Mouse (Mus musculus): Measurements from ENCODE around the gene Mut. TPM values are rescaled to one million over a fixed set of nuclear protein-coding genes. Genes with fewer than 3 reads are reported as not detected.
A peak's percentile ranks its signal among the peaks of the same experiment; 100 is the strongest.

Mut gene
- polyA plus RNA-seq, 1 experiment from 2014 or later: 50.9 TPM

GRCm38 (mm10) chr17:40914250-40914649 lies 20.2 kb upstream of the Mut start, which contains the start of gene Glyatl3:
Glyatl3 (minus strand) TSS chr17:40914350.
- H3K4me3 ChIP-seq (ENCODE audit: low read length): no peak within 1 kb of the TSS
- H3K9me3 ChIP-seq (replicated peaks; ENCODE audit: control insufficient read depth, low read length): no peaks in the 10 kb centered on the region
- no peaks in the 10 kb centered on the region for H3K4me1 ChIP-seq (ENCODE audit: control insufficient read depth, insufficient read depth, low read length)
- no peaks in the 10 kb centered on the region for H3K36me3 ChIP-seq (ENCODE audit: control insufficient read depth, insufficient read depth)
- H3K27me3 ChIP-seq (ENCODE audit: control insufficient read depth, insufficient read depth, low read length): no peaks in the 10 kb centered on the region
- WGBS: 83% methylated on average over 2 of the region's 2 CpGs
- no peak for ATAC-seq (replicated peaks; ENCODE audit: extremely low read depth, insufficient read depth, low FRiP score)
- H3K27ac ChIP-seq (ENCODE audit: low read length): no peak within 1 kb of the TSS
- no peak within 1 kb of the TSS for H3K4me2 ChIP-seq (ENCODE audit: low read depth, low read length)
- no peak within 1 kb of the TSS for H3K9ac ChIP-seq (ENCODE audit: low read length)

- H3K4me1 ChIP-seq (ENCODE audit: control insufficient read depth, insufficient read depth, low read length): no peaks in the 10 kb centered on the region
- no peaks in the 10 kb centered on the region for H3K36me3 ChIP-seq (ENCODE audit: control insufficient read depth, insufficient read depth)
- WGBS: 84% methylated on average over 1 of the region's 2 CpGs
- H3K27me3 ChIP-seq (ENCODE audit: control insufficient read depth, insufficient read depth, low read length): no peaks in the 10 kb centered on the region
- ATAC-seq (replicated peaks; ENCODE audit: extremely low read depth, insufficient read depth, low FRiP score): no peak
- H3K9ac ChIP-seq (ENCODE audit: low read length): no peak overlapping the region
- H3K4me3 ChIP-seq (ENCODE audit: low read length): no peak overlapping the region
- H3K27ac ChIP-seq (ENCODE audit: low read length): no peak overlapping the region
- no peak overlapping the region for H3K4me2 ChIP-seq (ENCODE audit: low read depth, low read length)
- no peaks in the 10 kb centered on the region for H3K9me3 ChIP-seq (replicated peaks; ENCODE audit: control insufficient read depth, low read length)
Observed at GRCm38 (mm10) chr17:40915499-40915898, 19.0 kb upstream of the Mut start.

- Histone ChIP-seq H3K4me3 (ENCODE audit: low read length) (peak overlapping the region; percentile 87), H3K27me3 (ENCODE audit: control insufficient read depth, insufficient read depth, low read length) (no peaks in the 10 kb centered on the region), H3K9ac (ENCODE audit: low read length) (peak overlapping the region; percentile 70), H3K9me3 (replicated peaks; ENCODE audit: control insufficient read depth, low read length) (no peaks in the 10 kb centered on the region), H3K4me1 (ENCODE audit: control insufficient read depth, insufficient read depth, low read length) (peaks cover 6% of the 10 kb centered on the region), H3K27ac (ENCODE audit: low read length) (peak overlapping the region; percentile 99; the same call in 1 of the 2 replicates), H3K4me2 (ENCODE audit: low read depth, low read length) (peak overlapping the region; percentile 82), H3K36me3 (ENCODE audit: control insufficient read depth, insufficient read depth) (peaks cover 9% of the 10 kb centered on the region)
- 3% methylated on average over 14 of the region's 14 CpGs for WGBS
- ATAC-seq (replicated peaks; ENCODE audit: extremely low read depth, insufficient read depth, low FRiP score): no peak
Observed at GRCm38 (mm10) chr17:40933985-40934384, 500 bp upstream of the Mut start.

- no peaks in the 10 kb centered on the region for H3K4me1 ChIP-seq (ENCODE audit: control insufficient read depth, insufficient read depth, low read length)
- WGBS: 77% methylated on average over 3 of the region's 3 CpGs
Observed at GRCm38 (mm10) chr17:40948518-40948917, 14.0 kb downstream of the Mut start.

GRCm38 (mm10) chr17:40977914-40978313 lies 43.4 kb downstream of the Mut start:
- ATAC-seq (replicated peaks; ENCODE audit: extremely low read depth, insufficient read depth, low FRiP score): no peak
- Histone ChIP-seq H3K4me2 (ENCODE audit: low read depth, low read length) (no peak overlapping the region), H3K9me3 (replicated peaks; ENCODE audit: control insufficient read depth, low read length) (no peaks in the 10 kb centered on the region), H3K4me1 (ENCODE audit: control insufficient read depth, insufficient read depth, low read length) (no peaks in the 10 kb centered on the region), H3K27ac (ENCODE audit: low read length) (no peak overlapping the region), H3K36me3 (ENCODE audit: control insufficient read depth, insufficient read depth) (no peaks in the 10 kb centered on the region), H3K9ac (ENCODE audit: low read length) (no peak overlapping the region), H3K27me3 (ENCODE audit: control insufficient read depth, insufficient read depth, low read length) (no peaks in the 10 kb centered on the region), H3K4me3 (ENCODE audit: low read length) (no peak overlapping the region)
- WGBS: 60% methylated on average over 11 of the region's 11 CpGs

More at GRCm38 (mm10) chr17:40948518-40948917, 14.0 kb downstream of the Mut start:
- no peak for ATAC-seq (replicated peaks; ENCODE audit: extremely low read depth, insufficient read depth, low FRiP score)
- peaks cover 14% of the 10 kb centered on the region for H3K36me3 ChIP-seq (ENCODE audit: control insufficient read depth, insufficient read depth)
- no peak overlapping the region for H3K4me3 ChIP-seq (ENCODE audit: low read length)
- H3K27me3 ChIP-seq (ENCODE audit: control insufficient read depth, insufficient read depth, low read length): no peaks in the 10 kb centered on the region
- H3K4me2 ChIP-seq (ENCODE audit: low read depth, low read length): no peak overlapping the region
- no peak overlapping the region for H3K9ac ChIP-seq (ENCODE audit: low read length)
- no peaks in the 10 kb centered on the region for H3K9me3 ChIP-seq (replicated peaks; ENCODE audit: control insufficient read depth, low read length)
- no peak overlapping the region for H3K27ac ChIP-seq (ENCODE audit: low read length)

GRCm38 (mm10) chr17:40992102-40992501 lies 57.6 kb downstream of the Mut start:
- H3K9me3 ChIP-seq (replicated peaks; ENCODE audit: control insufficient read depth, low read length): no peaks in the 10 kb centered on the region
- no peak overlapping the region for H3K4me2 ChIP-seq (ENCODE audit: low read depth, low read length)
- H3K27me3 ChIP-seq (ENCODE audit: control insufficient read depth, insufficient read depth, low read length): no peaks in the 10 kb centered on the region
- ATAC-seq (replicated peaks; ENCODE audit: extremely low read depth, insufficient read depth, low FRiP score): no peak
- WGBS: 58% methylated on average over 3 of the region's 3 CpGs
- no peak overlapping the region for H3K27ac ChIP-seq (ENCODE audit: low read length)
- H3K4me1 ChIP-seq (ENCODE audit: control insufficient read depth, insufficient read depth, low read length): no peaks in the 10 kb centered on the region
- H3K36me3 ChIP-seq (ENCODE audit: control insufficient read depth, insufficient read depth): no peaks in the 10 kb centered on the region
- H3K9ac ChIP-seq (ENCODE audit: low read length): no peak overlapping the region
- H3K4me3 ChIP-seq (ENCODE audit: low read length): no peak overlapping the region

Other genes with a start within 250 kb of the Mut start
- not detected in 2 replicates for gene Esp1, start 207.6 kb upstream of the Mut start, polyA plus RNA-seq (2015; fragmentation: Nextera tagmentation; extraction: Ambion mirVana)
- not detected in 2 replicates for gene Crisp2, start 127.7 kb upstream of the Mut start, polyA plus RNA-seq (2015; fragmentation: Nextera tagmentation; extraction: Ambion mirVana)
- 0.64 and 0.74 TPM in 2 replicates for gene Rhag, start 123.6 kb upstream of the Mut start, polyA plus RNA-seq (2015; fragmentation: Nextera tagmentation; extraction: Ambion mirVana)
- 1.3 and 1.8 TPM in 2 replicates for gene 9130008F23Rik, start 54.1 kb upstream of the Mut start, polyA plus RNA-seq (2015; fragmentation: Nextera tagmentation; extraction: Ambion mirVana)
- gene Glyatl3, start 20.3 kb upstream of the Mut start, polyA plus RNA-seq (2015; fragmentation: Nextera tagmentation; extraction: Ambion mirVana): not detected in 2 replicates
- 15.9 and 20.1 TPM in 2 replicates for gene Cenpq, start 362 bp downstream of the Mut start, polyA plus RNA-seq (2015; fragmentation: Nextera tagmentation; extraction: Ambion mirVana)

All from heart, embryonic 16.5 days (tissue).